Mouse (Mus musculus) testis, adult 2 months (tissue): ENCODE measurements around the gene Slco4c1. TPM values are rescaled to one million over a fixed set of nuclear protein-coding genes. Genes with fewer than 3 reads are reported as not detected.

Source experiments
- H3K27ac ChIP-seq: fragments of 200-500 bp; 2 replicates; pipeline ENCODE4 v1.5.1; 2012; ENCODE audit warnings: low read depth, low read length; ENCODE audit not compliant: control insufficient read depth, insufficient read depth
- H3K27me3 ChIP-seq: fragments of 200-500 bp; 2 replicates; pipeline ENCODE4 v1.6.1; 2012; ENCODE audit warnings: mild to moderate bottlenecking, low read length, moderate library complexity; ENCODE audit not compliant: control insufficient read depth, insufficient read depth
- H3K36me3 ChIP-seq: fragments of 200-500 bp; 2 replicates; pipeline ENCODE4 v1.6.1; 2012; ENCODE audit warnings: mild to moderate bottlenecking, low read length; ENCODE audit not compliant: control insufficient read depth, insufficient read depth
- H3K4me1 ChIP-seq: fragments of 200-500 bp; 2 replicates; pipeline ENCODE4 v1.6.1; 2012; ENCODE audit warnings: low read length; ENCODE audit not compliant: control insufficient read depth, insufficient read depth
- H3K4me3 ChIP-seq: fragments of 200-500 bp; 2 replicates; pipeline ENCODE4 v1.5.1; 2012; ENCODE audit warnings: low read depth, mild to moderate bottlenecking, low read length, moderate library complexity, mixed read lengths; ENCODE audit not compliant: control insufficient read depth
- CTCF ChIP-seq: fragments of 200-500 bp; IDR thresholded peaks from 2 replicates; pipeline ENCODE4 v1.5.1; 2012; ENCODE audit warnings: low read depth, mild to moderate bottlenecking, inconsistent platforms, low read length, moderate library complexity; ENCODE audit not compliant: control insufficient read depth, insufficient read depth, insufficient replicate concordance
- POLR2A ChIP-seq: fragments of 200-500 bp; IDR thresholded peaks from 2 replicates; pipeline ENCODE4 v1.6.1; 2012; ENCODE audit warnings: low read depth, mild to moderate bottlenecking, inconsistent platforms, low read length, moderate library complexity; ENCODE audit not compliant: control insufficient read depth
- polyA plus RNA-seq: library from polyadenylated mRNA; depleted of rRNA; stranded (reverse); fragments of >200 nt; gene quantifications from 2 replicates; pipeline ENCODE4 v1.2.3, GENCODE M21; 2012

Slco4c1 gene
- polyA plus RNA-seq, 1 experiment: not detected

DNA sequence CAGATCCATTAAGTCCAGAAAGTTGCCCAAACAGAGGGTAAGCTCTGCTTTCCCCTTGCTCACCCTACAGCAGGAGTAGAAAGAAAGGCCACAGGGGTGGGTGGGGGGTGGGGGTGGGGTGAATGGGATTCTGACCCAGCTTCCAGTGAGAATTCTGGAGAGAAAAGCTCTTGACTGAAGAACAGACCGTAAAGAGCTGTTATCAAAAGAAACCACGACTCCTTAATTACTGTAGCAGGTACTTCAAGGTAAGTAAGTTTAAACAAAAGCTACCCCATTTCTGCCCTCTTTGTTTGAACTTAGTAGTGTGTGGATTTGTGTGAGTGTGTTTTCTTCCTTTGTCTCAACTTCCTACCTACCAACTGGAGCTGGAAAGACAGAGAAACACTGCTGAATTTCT, 23.4 kb downstream of the Slco4c1 start:
- H3K4me1 ChIP-seq: no peaks in the 10 kb centered on the region
- TF ChIP-seq POLR2A: no peak
- no peak for TF ChIP-seq CTCF
- no peaks in the 10 kb centered on the region for H3K27me3 ChIP-seq
- no peak overlapping the region for H3K27ac ChIP-seq
- H3K36me3 ChIP-seq: no peaks in the 10 kb centered on the region
- H3K4me3 ChIP-seq: no peak overlapping the region

DNA sequence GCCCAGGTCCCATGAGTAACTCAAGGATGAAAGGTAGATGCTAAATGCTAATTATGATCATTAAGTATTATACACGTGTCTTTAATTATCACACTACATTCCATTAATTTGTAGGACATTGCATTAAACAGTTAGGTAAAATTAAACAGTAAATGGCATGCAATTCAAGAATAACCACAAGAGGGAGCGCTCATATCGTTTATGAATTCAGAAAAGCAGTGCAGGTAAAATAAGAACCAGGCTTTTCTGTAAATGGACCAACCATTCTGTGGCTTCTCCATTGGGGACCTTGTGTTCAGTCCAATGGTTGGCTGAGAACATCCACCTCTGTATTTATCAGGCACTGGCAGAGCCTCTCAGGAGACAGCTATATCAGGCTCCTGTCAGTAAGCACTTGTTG, 25.2 kb downstream of the Slco4c1 start:
- Histone ChIP-seq H3K36me3 (no peaks in the 10 kb centered on the region), H3K27ac (no peak overlapping the region), H3K4me1 (no peaks in the 10 kb centered on the region), H3K4me3 (no peak overlapping the region), H3K27me3 (no peaks in the 10 kb centered on the region)
- TF ChIP-seq CTCF: no peak

DNA sequence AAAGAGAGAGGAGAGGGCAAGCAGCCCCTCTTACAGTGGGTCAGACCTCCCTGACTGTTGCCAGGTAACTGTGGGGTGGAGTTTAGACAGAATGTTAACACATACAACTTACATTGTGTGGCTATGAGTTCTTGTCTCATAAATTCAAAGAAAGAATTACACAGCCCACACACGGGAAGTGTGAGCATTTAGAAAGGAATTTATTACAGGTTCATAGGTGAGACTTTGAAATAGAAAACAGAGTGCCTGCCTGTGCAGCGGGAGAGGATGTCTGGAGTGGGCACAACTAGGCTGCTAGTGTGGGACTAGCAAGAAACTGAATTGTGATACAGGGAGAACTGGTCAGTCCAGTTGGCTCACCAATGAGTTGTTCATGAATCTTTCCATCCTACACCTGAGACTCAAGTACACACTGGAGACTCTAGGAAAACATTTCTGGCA, 66.7 kb downstream of the Slco4c1 start:
- Histone ChIP-seq H3K4me3 (no peak overlapping the region), H3K27me3 (no peaks in the 10 kb centered on the region), H3K27ac (no peak overlapping the region), H3K4me1 (no peaks in the 10 kb centered on the region), H3K36me3 (no peaks in the 10 kb centered on the region)
- TF ChIP-seq POLR2A (no peak), CTCF (no peak)

DNA sequence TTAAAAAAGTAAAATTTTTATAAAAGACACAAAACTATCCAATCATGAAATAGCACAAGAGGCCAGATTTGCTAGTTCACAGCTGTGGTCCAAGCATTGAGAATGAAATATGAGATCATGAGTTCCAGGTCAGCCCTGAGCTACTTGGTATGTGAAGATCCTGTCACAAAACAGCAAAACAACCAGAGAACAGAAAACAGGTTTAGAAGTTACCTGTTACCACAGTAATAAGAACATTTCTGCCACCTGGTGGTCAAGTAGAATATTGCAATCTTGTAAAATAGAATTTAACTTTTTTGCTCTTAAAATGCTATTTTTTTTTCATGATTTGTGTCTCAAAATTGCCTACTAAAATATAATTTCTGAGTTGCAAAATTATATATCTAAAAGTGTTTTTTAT, 70.4 kb downstream of the Slco4c1 start:
- no peaks in the 10 kb centered on the region for H3K27me3 ChIP-seq
- H3K4me3 ChIP-seq: no peak overlapping the region
- no peaks in the 10 kb centered on the region for H3K4me1 ChIP-seq
- TF ChIP-seq POLR2A: no peak
- no peak for TF ChIP-seq CTCF
- H3K36me3 ChIP-seq: no peaks in the 10 kb centered on the region
- H3K27ac ChIP-seq: no peak overlapping the region

DNA sequence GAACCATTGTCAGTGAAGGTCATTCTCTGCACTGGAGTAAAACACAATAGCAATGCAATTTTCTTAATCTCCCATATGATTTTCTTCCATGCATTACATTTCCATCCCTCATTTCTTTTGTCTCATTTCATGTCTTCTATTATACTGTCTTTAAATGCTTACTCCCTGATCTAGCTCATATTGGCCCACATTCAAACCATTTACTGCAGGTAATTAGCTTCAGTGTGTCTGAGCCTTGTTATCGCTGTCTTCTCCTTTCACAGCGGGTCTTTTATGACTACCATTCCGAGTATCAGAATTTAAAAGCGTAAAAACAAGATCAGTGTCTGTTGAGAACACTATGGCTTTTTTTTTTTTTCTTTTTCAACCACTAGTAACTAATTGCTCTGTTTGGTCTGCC, 77.3 kb downstream of the Slco4c1 start:
- Histone ChIP-seq H3K4me3 (no peak overlapping the region), H3K27ac (no peak overlapping the region), H3K4me1 (no peaks in the 10 kb centered on the region), H3K36me3 (no peaks in the 10 kb centered on the region), H3K27me3 (no peaks in the 10 kb centered on the region)
- TF ChIP-seq CTCF: no peak
- TF ChIP-seq POLR2A: no peak

DNA sequence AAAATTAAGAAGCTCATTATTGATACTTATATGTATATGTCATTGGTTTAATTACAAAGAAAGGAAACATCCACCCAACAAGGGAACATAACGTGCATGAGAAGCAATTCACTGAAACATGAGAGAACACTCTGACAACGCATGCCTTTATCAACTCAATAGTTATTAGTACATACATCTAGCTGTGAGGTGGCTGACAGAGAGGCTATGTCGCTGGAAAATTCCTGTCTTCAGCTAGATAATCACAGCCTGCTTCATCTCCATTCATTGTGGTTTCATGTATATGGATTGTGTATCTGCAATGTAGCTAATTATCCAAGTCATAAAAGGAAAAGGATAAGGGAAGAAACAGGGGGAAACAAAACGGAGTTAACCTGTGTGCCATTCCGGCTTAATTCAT, 77.7 kb downstream of the Slco4c1 start:
- Histone ChIP-seq H3K4me1 (no peaks in the 10 kb centered on the region), H3K36me3 (no peaks in the 10 kb centered on the region), H3K27ac (no peak overlapping the region), H3K4me3 (no peak overlapping the region), H3K27me3 (no peaks in the 10 kb centered on the region)
- TF ChIP-seq POLR2A (no peak), CTCF (no peak)

DNA sequence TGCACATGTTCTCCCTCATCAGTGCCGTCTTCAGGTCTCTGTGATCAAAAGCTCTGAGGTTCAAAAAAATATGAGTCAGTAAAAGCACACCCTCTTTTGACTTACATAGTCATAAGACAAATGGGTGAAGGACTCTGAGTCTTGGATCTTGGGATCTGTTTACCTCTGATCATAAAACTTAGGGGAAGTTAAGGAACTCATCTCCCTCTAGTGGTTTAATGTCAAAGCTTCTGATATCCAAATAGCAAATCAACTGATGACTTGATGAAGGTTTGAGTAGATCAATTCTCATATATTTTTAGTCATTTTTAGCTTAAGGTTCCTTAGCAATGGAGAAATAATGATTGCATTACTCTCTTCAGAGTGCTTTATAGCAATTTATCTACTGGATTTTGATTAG, 82.7 kb downstream of the Slco4c1 start:
- Histone ChIP-seq H3K36me3 (no peaks in the 10 kb centered on the region), H3K4me3 (no peak overlapping the region), H3K27me3 (no peaks in the 10 kb centered on the region), H3K27ac (no peak overlapping the region), H3K4me1 (no peaks in the 10 kb centered on the region)
- TF ChIP-seq CTCF (no peak), POLR2A (no peak)

DNA sequence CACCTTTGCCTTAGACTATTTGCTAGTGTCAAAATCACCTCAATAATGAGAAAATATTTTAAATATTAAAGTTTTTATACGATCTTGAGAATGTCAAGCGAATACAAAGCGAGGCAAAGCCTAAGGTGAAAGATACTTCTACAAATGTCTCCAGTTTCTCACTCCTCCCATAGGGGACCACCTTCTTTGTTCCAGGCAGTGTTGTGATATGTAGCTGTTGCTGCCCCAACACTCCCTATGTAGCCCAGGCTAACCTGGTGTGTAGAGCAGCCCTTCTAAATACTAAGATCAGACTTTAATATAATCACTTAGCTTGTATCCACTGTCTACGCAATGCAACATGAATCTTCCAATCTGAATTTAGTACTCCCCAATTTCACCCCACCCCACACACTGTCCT, 97.8 kb downstream of the Slco4c1 start:
- no peak overlapping the region for H3K4me3 ChIP-seq
- H3K27ac ChIP-seq: no peak overlapping the region
- H3K4me1 ChIP-seq: no peaks in the 10 kb centered on the region
- H3K27me3 ChIP-seq: no peaks in the 10 kb centered on the region
- H3K36me3 ChIP-seq: no peaks in the 10 kb centered on the region
- no peak for TF ChIP-seq CTCF
- TF ChIP-seq POLR2A: no peak
